Mouse (Mus musculus) brain, embryonic 14.5 days (tissue): ENCODE measurements around the gene Cped1. TPM values are rescaled to one million over a fixed set of nuclear protein-coding genes. Genes with fewer than 3 reads are reported as not detected.
A peak's percentile ranks its signal among the peaks of the same experiment; 100 is the strongest.
"Not testable (repeated sequence)": the region's sequence is repeated elsewhere in the genome, so short reads cannot be mapped to it uniquely, and the experiment has no call there.

ENCODE experiments used
- DNase-seq: peaks from one replicate; pipeline ENCODE4 v3.0.0-alpha.2; 2011; ENCODE audit warnings: low read depth
- CTCF ChIP-seq: fragments of 200-500 bp; IDR thresholded peaks from 2 replicates; pipeline ENCODE4 v1.5.1; 2012; ENCODE audit warnings: inconsistent platforms, mild to moderate bottlenecking, moderate library complexity, borderline replicate concordance; ENCODE audit not compliant: insufficient read depth, insufficient read length; ENCODE audit errors: extremely low read depth
- POLR2A ChIP-seq: fragments of 200-500 bp; IDR thresholded peaks from 2 replicates; pipeline ENCODE4 v1.6.1; 2012; ENCODE audit warnings: mild to moderate bottlenecking, inconsistent platforms, borderline replicate concordance; ENCODE audit not compliant: poor library complexity, insufficient read depth, insufficient read length, severe bottlenecking; ENCODE audit errors: extremely low read depth
- polyA plus RNA-seq: library from polyadenylated mRNA; depleted of rRNA; stranded (reverse); fragments of >200 nt; gene quantifications from 2 replicates; pipeline ENCODE4 v1.2.3, GENCODE M21; 2012

Gene Cped1
- polyA plus RNA-seq, 1 experiment: 4.3 TPM

DNA sequence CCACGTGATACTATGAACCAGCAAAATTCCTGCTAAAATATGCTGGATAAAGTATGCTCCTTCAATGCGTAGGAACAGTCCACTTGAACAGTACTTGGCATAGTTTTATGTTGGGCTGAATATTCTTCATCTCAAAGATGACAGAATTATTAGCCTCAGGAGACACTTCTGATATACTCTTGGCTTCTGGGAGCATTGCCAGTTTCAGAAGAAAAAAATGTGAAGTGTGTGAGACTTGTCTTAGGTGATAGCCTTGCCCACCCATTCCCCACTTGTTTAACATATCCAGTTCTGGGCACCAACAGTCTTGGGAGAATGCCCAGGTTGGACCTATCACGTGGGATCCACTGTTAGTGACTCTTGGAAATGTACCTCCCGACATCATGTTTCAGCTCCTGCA is 47.5 kb downstream of the Cped1 start:
- no peak for DNase-seq

DNA sequence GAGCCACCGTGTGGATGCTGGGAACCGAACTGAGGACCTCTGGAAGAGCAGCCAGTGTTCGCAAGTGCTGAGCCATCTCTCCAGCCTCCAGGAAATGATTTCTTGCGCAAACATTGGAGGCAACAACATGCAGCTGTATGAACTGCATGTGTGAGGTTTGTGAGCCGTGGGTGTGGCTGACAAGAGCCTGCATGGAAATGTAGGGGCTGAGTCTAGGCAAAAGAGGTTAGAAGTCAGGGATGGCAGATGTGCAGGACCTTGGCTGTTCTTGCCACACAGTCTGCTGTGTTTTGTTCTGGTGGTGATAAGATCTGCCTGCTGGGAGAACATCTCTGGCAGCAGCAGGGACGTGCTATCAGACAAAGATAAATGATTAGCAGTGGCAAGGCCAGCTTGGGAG is 49.7 kb downstream of the Cped1 start:
- no peak for DNase-seq

More for the DNA sequence above, 47.5 kb downstream of the Cped1 start:
- TF ChIP-seq CTCF (no peak), POLR2A (no peak)

DNA sequence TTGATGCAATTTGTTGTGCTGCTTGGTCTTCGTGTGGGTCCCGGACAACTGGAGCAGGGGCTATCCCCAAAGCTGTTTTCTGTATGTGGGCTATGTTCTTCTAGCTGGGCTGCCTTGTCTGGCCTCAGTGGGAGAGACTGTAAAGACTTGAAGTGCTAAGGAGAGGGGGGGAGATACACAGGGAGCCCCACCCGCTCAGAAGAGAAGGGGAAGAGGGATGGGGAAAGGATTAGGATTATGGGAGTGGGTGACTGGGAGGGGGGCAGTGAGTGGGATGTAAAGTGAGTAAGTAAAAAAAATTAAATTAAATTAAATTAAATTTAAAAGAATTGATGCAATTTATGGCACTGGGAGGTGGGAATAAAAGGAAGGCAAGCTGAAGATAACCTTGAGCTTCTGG is 50.2 kb downstream of the Cped1 start:
- TF ChIP-seq POLR2A (no peak), CTCF (no peak)
- no peak for DNase-seq

More for the DNA sequence above, 49.7 kb downstream of the Cped1 start:
- TF ChIP-seq CTCF (no peak), POLR2A (no peak)

DNA sequence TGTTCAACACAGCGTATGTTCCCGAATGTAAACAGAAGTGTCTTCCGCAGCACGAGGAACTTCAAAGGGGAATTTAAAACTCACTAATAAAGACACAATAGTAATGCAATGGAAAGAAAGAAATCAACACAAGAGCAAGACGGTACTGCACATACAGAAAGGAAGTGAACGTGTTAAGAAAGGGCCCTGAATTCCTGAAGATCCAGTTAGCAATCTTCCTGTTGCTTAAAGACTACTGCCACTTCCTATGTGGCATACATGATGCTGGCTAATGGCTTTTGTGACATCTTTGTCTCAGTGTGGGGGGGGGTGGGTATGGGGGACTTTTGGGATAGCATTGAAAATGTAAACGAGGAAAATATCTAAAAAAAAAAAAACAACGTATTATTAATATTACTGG is 50.7 kb downstream of the Cped1 start:
- no peak for DNase-seq
- no peak for TF ChIP-seq POLR2A
- no peak for TF ChIP-seq CTCF

DNA sequence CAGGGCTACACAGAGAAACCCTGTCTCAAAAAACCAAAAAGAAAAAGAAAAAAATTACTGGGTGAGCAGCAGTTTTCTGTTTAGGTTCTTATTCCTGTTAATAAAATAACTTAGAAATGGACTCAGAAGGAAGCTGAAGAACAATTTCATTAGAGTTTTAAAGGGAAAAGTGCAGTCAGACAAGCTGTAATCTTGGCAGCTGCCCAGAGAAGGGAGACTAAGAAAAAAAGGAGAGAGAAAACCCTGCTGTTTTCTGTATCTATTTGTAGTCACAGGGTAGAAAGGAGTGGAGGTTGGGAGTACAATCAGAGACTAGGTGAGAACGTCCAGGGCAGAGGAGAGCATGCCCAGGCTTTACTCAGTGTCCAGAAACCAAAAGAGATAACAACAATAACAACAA is 51.2 kb downstream of the Cped1 start:
- TF ChIP-seq CTCF (no peak), POLR2A (no peak)
- DNase-seq: no peak

DNA sequence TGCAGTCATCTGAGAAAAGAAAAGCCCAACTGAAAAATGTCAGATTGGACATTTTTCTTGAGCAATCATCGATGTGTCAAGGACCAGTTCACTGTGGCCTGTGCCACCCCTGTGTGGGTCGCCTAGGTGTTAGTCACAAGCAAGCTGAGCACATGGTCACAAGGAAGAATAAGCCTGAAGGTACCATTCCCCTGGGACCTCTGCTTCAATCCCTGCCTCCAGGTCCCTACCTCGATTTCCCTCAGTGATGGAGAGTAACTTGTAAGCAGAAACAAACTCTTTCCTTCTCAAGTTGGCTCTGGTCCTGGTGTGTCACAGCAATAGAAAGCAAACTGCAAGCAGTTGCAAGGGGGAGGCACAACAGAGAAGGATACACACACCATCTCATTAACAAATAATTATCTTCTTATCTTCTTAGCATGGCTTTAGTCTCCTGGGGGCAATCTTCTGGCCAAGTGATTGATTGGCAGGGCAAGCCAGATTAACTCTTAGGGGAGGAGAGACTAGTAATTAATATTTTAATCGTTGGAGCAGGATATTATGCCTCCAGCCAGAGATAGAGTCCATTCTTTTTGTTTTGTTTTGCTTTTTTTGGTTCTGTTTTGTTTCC is 51.8 kb downstream of the Cped1 start:
- TF ChIP-seq POLR2A (no peak), CTCF (no peak)
- peak; percentile 43 for DNase-seq

DNA sequence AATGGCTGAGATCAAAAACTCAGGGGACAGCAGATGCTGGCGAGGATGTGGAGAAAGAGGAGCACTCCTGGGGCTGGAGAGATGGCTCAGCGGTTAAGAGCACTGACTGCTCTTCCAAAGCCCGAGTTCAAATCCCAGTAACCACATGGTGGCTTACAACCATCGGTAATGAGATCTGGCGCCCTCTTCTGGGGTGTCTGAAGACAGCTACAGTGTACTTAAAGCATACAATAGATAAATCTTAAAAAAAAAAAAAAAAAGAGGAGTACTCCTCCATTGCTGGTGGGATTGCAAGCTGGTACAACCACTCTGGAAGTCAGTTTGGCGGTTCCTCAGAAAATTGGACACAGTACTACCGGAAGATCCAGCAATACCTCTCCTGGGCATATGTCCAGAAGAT is 54.0 kb downstream of the Cped1 start:
- DNase-seq: not testable (repeated sequence)

DNA sequence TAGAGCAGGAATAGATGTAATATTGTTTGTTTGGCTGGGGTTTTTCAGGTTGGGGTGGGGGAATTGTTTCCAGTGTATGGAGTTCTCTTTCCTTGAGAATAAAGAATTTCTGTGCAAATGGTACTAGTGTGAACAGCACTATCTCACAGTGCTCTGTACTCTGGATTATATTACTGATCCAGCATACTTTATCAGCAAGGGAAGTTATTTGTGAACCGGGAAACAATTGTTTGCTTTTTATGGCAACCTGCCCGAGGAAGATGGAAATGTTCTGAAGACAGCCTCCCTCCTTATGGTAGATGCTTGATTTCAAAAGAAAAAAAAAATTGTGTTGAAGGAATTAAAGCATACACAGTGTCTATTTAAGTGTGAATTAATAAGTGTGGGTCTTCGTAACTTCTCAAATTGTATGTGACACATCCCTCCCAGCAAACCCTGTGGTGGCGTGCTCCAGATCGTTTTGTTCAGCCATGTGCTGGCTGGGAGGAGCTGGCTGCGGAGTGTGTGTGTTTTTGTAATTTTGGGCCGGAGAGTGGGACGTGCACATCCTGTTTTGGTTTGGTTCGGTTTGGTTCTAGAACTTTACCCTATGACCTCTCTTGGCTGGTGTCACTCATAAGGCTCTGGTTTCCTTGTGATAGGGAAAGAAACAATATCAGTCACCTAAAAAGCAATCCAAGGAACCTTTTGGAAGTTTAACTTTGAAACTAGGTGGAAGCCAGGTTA is 59.3 kb downstream of the Cped1 start:
- TF ChIP-seq POLR2A (no peak), CTCF (no peak)
- no peak for DNase-seq

DNA sequence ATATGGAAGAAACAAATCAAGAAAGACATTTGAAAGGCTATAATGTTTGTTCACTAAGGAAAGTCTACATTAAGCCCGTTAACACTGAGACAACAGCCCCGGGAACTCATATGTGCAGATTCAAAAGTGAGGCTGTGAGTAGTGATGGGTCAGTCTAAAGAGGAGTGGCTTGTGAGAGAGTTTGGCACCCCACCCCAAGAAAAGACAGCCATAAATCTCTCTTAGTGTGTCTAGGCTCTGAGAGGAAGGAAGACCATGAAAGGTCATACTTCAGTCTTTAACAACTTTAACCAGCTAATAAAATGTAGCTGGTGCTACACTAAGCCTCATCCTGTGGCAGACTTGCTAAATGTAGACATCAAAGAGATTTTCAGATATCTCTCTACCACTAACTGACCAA is 61.4 kb downstream of the Cped1 start:
- DNase-seq: no peak
- TF ChIP-seq POLR2A: no peak
- TF ChIP-seq CTCF: no peak

DNA sequence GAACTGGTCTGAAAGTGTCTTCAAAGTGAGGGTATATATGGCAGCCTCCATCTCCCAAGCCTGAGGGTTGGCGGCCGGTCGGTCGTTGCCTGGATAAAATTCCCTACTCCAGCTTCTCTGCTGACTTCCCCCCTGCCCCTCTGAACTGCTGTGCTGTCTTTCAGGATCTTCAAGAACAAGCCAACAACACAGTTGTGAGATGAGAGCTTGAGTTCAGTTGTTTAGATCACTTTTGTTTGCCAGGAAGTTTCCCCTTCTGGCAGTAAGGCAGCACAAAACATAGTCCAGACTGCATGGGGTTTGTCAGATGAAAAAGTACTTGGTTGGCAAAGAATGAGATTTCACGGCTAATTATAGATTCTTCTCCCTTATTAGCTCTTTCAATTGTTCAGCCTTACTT is 63.4 kb downstream of the Cped1 start:
- TF ChIP-seq POLR2A: no peak
- DNase-seq: peak; percentile 50

DNA sequence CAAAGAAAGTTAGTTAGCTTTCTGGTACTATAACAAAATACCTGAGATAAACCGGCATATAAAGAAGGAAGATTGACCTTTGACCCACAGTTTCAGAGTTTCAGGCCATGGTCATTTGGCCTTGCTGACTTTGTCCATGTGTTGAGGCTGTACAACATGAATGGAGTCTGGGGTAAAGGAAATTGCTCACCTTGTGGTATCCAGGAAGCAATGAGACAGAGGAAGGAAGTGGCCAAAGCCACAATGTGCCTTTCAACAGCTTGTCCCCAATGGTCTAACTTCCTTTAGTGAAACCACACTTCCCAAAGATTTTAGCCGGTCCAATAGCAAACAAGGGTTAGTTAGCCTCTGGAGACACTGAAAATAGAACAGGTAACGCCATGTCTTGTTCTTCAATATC is 65.8 kb downstream of the Cped1 start:
- TF ChIP-seq CTCF (no peak), POLR2A (no peak)

DNA sequence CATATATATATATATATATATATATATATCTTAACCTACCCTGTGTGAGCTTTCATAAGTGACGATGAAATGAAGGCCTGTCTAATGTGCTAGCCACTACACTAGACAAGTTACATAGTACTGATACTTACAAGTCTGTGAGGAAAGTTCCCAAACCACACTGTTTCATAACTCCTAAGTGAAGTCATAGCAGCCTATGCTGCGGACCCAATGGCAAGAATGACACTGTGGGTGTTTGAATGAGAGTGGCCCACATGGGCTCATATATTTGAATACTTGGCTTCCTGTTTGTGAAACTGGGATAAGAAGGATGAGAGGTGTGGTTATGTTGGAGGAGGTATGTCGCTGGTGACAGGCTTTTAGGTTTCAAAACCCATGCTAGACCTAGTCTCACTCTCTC is 67.3 kb downstream of the Cped1 start:
- DNase-seq: no peak
- TF ChIP-seq POLR2A: no peak
- TF ChIP-seq CTCF: no peak

More for the DNA sequence above, 65.8 kb downstream of the Cped1 start:
- no peak for DNase-seq
